Mouse (Mus musculus) lung, postnatal 0 days (tissue): Measurements from ENCODE around the gene Rasgrp2. TPM values are rescaled to one million over a fixed set of nuclear protein-coding genes. Genes with fewer than 3 reads are reported as not detected.

Source experiments
- ATAC-seq: fragments of 200-750 bp; cut with Nextera tagmentation; 2 replicates; pipeline ENCODE4 v1.8.0; 2017; ENCODE audit warnings: moderate library complexity
- DNase-seq: peaks from one replicate; pipeline ENCODE4 v3.0.0-alpha.2; 2016; ENCODE audit warnings: low spot score
- H3K27ac ChIP-seq: fragments of 300-500 bp; sonication (generic); 2 replicates; pipeline ENCODE4 v1.5.1; 2014; ENCODE audit warnings: antibody characterized with exemption, mild to moderate bottlenecking, low read length, mixed read lengths
- H3K27me3 ChIP-seq: fragments of 300-500 bp; sonication (generic); replicated peaks from 2 replicates; pipeline ENCODE4 v1.6.1; 2014; ENCODE audit warnings: low read length, mixed read lengths; ENCODE audit not compliant: insufficient read depth
- H3K36me3 ChIP-seq: fragments of 300-500 bp; sonication (generic); 2 replicates; pipeline ENCODE4 v1.6.1; 2014; ENCODE audit warnings: low read length, mixed read lengths; ENCODE audit not compliant: insufficient read depth
- H3K4me1 ChIP-seq: fragments of 300-500 bp; sonication (generic); 2 replicates; pipeline ENCODE4 v1.6.1; 2014; ENCODE audit warnings: antibody characterized with exemption, low read depth, low read length, mixed read lengths; ENCODE audit not compliant: insufficient read depth
- H3K4me2 ChIP-seq: fragments of 300-500 bp; sonication (generic); replicated peaks from 2 replicates; pipeline ENCODE4 v1.6.1; 2014; ENCODE audit warnings: low read depth, mild to moderate bottlenecking, low read length, moderate library complexity, mixed read lengths
- H3K4me3 ChIP-seq: fragments of 300-500 bp; sonication (generic); 2 replicates; pipeline ENCODE4 v1.5.1; 2014; ENCODE audit warnings: low read depth, low read length
- H3K9ac ChIP-seq: fragments of 300-500 bp; sonication (generic); replicated peaks from 2 replicates; pipeline ENCODE4 v1.6.1; 2014; ENCODE audit warnings: low read depth, mild to moderate bottlenecking
- H3K9me3 ChIP-seq: fragments of 300-500 bp; sonication (generic); 2 replicates; pipeline ENCODE4 v1.6.1; 2016; ENCODE audit warnings: low read length, mixed read lengths
- CTCF ChIP-seq: IDR thresholded peaks from 2 replicates; pipeline ENCODE4 v1.5.1; 2016; ENCODE audit warnings: antibody characterized with exemption, mild to moderate bottlenecking
- EP300 ChIP-seq: IDR thresholded peaks from 2 replicates; pipeline ENCODE4 v1.6.1; 2016; ENCODE audit warnings: antibody characterized with exemption, mild to moderate bottlenecking, control low read depth
- WGBS: fragments of 180-500 bp; shearing (Covaris S2); extraction: QIAGEN DNeasy Blood & Tissue Kit; methylation state at CpG from one replicate; pipeline ENCODE4 v1.1.7; 2014; 5-methylcytosine and 5-hydroxymethylcytosine counted together
- polyA plus RNA-seq: library from polyadenylated mRNA; unstranded; fragments of >200 nt; fragmentation: Nextera tagmentation; extraction: Ambion mirVana; gene quantifications from 2 replicates; pipeline ENCODE4 v1.2.1, GENCODE M21; 2015

Gene Rasgrp2
- polyA plus RNA-seq, 1 experiment from 2014 or later = 99.2 TPM

DNA sequence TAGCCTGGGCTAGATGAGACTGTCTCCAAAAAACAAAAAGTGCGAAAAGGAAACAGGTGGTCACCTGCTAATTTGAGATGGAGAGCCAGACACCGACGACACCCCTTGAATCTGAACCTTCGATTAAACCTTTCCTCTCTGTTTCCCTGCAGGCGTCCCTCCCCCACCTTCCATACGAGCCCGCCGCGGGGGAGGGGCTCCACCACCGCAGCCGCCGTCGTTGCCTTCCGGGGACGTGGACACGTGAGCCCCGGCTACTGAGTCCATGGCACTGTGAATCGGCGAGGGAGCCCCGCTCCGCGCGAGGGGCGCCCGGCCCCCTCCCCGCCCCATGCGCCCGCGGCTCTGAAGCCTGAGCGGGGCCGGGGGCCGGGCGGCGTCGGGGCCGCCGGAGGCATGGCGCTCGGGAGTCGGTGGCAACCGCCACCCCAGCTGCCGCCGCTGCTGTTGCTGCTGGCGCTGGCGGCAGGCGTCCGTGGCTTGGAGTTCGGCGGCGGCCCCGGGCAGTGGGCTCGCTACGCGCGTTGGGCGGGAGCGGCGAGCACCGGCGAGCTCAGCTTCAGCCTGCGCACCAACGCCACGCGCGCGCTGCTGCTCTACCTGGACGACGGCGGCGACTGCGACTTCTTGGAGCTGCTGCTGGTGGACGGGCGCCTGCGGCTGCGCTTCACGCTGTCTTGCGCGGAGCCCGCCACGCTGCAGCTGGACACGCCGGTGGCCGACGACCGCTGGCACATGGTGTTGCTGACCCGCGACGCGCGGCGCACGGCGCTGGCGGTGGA is 28.7 kb downstream of the Rasgrp2 start:
- TF ChIP-seq CTCF = no peak; the same call in 1 of the 2 replicates
- TF ChIP-seq EP300 = no peak
- H3K27me3 ChIP-seq = peaks cover 54% of the 10 kb centered on the region
- H3K4me2 ChIP-seq = peak overlapping the region; percentile 29
- no peaks in the 10 kb centered on the region for H3K4me1 ChIP-seq
- H3K27ac ChIP-seq = no peak overlapping the region
- 2% methylated on average over 39 of the region's 94 CpGs for WGBS
- ATAC-seq = peak; percentile 77
- DNase-seq = peak; percentile 55
- H3K9ac ChIP-seq = no peak overlapping the region
- H3K36me3 ChIP-seq = no peaks in the 10 kb centered on the region
- no peaks in the 10 kb centered on the region for H3K9me3 ChIP-seq
- H3K4me3 ChIP-seq = peak overlapping the region; percentile 18; the same call in 1 of the 2 replicates

DNA sequence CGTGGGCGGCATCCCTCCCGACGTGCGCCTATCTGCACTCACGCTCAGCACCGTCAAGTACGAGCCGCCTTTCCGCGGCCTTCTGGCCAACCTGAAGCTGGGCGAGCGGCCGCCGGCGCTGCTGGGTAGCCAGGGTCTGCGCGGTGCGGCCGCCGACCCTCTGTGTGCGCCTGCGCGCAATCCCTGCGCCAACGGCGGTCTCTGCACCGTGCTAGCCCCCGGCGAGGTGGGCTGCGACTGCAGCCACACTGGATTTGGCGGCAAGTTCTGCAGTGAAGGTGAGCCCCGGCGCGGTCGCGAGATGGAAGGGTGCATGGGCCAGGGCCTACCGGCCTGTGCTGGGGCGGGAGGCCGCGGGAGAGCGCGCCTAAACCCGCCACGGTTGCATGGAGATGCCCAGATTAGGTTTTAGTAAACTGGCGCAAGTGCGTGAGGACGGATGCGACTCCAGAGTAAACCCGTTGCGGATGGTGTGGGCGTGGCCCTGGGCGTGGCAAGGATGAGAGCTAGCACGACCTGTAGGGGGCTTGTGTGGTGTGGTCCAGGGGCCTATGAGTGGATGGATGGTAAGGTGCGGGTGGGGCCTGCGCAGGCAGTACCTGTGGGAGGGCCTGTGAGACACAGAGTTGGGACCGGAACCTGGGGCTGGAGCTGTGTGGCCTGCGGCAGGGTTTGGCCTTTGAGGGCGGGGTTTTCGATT is 29.5 kb downstream of the Rasgrp2 start:
- Histone ChIP-seq H3K9ac (no peak overlapping the region), H3K9me3 (no peaks in the 10 kb centered on the region), H3K4me1 (no peaks in the 10 kb centered on the region), H3K4me2 (peak overlapping the region; percentile 29; the same call in 1 of the 2 replicates), H3K27me3 (peaks cover 54% of the 10 kb centered on the region), H3K27ac (no peak overlapping the region), H3K36me3 (no peaks in the 10 kb centered on the region), H3K4me3 (peak overlapping the region; percentile 18; the same call in 1 of the 2 replicates)
- ATAC-seq (peak; percentile 13; the same call in 1 of the 2 replicates), DNase-seq (no peak)
- no peak for TF ChIP-seq CTCF
- no peak for TF ChIP-seq EP300
- WGBS = 3% methylated on average over 59 of the region's 60 CpGs

DNA sequence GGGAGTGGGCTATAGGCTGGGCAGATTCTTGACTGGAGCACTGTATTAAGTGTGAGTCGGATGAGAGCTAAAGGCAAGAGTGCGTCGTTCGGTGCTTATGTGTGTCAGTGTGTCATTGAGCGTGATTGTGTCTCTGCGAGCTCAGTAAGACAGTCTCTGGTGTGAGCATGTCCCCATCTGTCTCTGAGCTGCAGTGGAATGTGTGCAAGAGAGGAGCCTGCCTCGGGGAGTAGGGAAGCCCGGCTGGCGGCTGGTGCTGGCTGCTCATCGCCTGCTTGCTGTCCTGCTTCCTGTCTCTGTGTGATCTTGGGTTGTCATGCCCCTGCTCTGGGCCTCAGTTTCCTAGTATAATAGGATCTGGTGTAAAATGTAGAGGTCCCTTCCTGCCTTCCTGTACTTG is 43.9 kb downstream of the Rasgrp2 start:
- TF ChIP-seq EP300 (no peak), CTCF (no peak)
- no peaks in the 10 kb centered on the region for H3K27me3 ChIP-seq
- H3K4me2 ChIP-seq = no peak overlapping the region
- no peaks in the 10 kb centered on the region for H3K4me1 ChIP-seq
- H3K36me3 ChIP-seq = no peaks in the 10 kb centered on the region
- H3K9ac ChIP-seq = no peak overlapping the region
- H3K9me3 ChIP-seq = no peaks in the 10 kb centered on the region
- ATAC-seq (no peak), DNase-seq (no peak)
- 60% methylated on average over 10 of the region's 10 CpGs for WGBS
- H3K4me3 ChIP-seq = no peak overlapping the region
- no peak overlapping the region for H3K27ac ChIP-seq

DNA sequence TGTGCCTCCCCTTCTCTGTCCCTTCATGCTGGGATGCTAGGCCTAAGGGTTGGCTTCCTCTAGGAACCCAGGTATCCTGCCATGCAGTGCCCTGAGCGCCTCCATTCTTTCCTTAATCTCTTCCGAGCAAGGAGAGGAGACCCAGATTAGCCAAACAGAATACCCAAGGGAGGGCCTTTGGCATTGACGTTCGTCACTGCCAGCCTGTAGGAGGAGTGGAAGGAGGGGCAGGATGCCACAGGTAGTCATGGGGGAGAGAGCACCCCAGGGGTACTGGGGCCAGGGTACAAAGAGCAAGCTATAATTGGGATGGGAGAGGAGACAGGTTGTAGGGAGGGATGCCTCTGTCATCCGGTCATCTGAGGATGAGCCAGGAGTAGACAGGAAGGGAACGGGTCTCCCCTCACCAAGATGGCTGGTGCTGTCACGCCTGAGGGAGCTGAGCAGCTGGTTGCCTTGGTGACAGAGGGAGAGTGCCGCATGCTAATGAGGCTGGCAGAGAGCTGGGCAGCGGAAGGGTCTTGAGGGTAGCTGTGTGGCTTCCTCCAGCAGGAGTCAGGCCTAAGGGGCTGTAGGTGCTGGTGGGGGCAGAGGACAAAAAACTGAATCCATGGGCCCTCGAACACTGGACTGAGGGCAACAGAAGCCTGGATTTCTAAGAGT is 46.8 kb downstream of the Rasgrp2 start:
- no peaks in the 10 kb centered on the region for H3K9me3 ChIP-seq
- H3K4me3 ChIP-seq = no peak overlapping the region
- H3K9ac ChIP-seq = no peak overlapping the region
- H3K4me2 ChIP-seq = no peak overlapping the region
- H3K4me1 ChIP-seq = no peaks in the 10 kb centered on the region
- no peaks in the 10 kb centered on the region for H3K27me3 ChIP-seq
- WGBS = 49% methylated on average over 10 of the region's 10 CpGs
- no peaks in the 10 kb centered on the region for H3K36me3 ChIP-seq
- no peak overlapping the region for H3K27ac ChIP-seq
- ATAC-seq (no peak), DNase-seq (no peak)
- TF ChIP-seq EP300 (no peak), CTCF (no peak)

DNA sequence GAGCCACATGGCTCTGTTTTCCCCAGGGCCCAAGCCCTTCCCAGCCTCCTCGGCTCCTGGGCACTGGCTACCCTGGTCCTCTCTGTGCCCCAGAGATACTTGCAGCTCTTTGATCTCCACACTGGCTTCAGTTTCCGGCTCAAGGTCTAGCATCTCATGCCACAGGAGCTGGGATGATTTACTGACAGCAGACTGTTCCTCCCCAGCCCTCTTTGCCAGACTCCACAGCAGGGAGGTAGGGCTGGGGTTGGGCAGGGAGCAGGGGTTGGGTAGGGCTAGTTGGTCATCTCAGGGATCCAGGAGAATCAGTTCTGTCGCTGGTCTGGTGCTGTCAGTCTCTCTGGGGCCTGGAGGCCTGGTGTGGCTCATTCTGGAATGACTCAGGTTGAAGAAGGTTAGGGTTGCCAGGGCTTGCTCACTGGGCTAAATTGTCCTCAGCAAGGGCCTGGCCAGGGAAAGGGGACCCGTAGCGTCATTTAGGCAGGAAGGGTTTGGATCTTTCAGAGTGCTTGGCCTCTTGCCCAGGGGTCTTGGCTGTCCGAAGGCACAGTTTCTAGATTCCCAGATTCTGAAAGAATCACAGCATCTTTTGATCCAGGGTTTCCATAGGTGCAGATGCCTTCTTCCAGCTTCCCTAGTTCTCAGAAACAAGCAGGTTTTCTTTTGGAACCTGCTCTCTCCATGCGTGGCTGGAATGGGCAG is 47.7 kb downstream of the Rasgrp2 start:
- no peaks in the 10 kb centered on the region for H3K9me3 ChIP-seq
- no peak overlapping the region for H3K27ac ChIP-seq
- ATAC-seq = no peak
- no peak overlapping the region for H3K4me2 ChIP-seq
- H3K36me3 ChIP-seq = no peaks in the 10 kb centered on the region
- no peak for TF ChIP-seq CTCF
- no peak for TF ChIP-seq EP300
- no peak for DNase-seq
- WGBS = 57% methylated on average over 7 of the region's 7 CpGs
- H3K27me3 ChIP-seq = no peaks in the 10 kb centered on the region
- no peak overlapping the region for H3K9ac ChIP-seq
- peaks cover 3% of the 10 kb centered on the region; the same call in 1 of the 2 replicates for H3K4me1 ChIP-seq
- no peak overlapping the region for H3K4me3 ChIP-seq
